Mouse (Mus musculus): ENCODE measurements at regions not wholly inside any gene's neighbourhood (a gene's known extent, or its start where the extent isn't known, plus 50 kb on each side); places are given as distances from the start of the nearest gene placed in this dataset.
"Not testable (repeated sequence)": the region's sequence is repeated elsewhere in the genome, so short reads cannot be mapped to it uniquely, and the experiment has no call there.

DNA sequence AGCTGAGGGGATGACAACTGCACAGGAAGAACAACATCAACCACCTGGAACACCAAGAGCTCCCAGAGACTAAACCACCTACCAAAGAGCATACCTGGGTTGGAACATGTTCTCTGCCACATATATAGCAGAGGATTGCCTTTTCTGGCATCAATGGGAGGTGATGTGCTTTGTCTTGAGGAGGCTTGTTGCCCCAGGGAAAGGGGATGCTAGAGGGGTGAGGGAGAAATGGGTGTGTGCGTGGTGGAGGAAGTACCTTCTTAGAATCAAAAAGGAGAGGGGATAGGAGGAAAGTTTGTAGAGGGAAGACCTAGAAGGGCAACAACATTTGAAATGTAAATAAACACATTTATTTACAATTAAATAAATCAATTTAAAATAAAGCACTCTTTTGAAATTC lies 358.5 kb upstream of the Pfkp start:
- no peak for DNase-seq

DNA sequence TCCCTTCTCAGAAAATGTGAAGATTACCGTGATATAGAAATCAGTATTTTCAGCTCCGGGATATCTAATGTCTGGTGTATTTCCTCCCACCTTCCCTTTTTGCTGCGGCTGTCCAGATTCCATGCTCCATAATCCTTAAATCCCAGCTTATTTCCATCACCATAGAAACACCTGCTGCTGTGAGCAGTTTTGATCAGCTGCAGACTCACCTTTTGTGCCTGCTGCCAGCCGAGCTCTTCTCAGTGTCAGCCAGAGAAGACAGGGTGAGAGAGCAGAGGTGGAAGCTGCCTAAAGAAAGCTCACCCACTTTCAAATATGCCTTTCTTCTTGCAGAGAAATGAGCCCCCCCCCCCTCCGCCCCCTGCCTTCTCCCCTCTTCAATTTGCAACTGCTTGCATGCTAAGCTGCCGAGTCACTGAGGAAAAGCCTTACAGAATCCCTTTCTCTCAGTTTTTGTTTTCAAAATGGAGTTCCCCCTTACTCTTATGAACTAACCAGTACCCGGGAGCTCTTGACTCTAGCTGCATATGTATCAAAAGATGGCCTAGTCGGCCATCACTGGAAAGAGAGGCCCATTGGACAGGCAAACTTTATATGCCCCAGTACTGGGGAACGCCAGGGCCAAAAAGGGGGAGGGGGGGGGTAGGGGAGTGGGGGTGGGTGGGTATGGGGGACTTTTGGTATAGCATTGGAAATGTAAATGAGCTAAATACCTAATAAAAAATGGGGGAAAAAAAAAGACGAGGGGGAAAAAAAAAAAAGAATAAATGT lies 350.1 kb upstream of the Pfkp start:
- not testable (repeated sequence) for DNase-seq

DNA sequence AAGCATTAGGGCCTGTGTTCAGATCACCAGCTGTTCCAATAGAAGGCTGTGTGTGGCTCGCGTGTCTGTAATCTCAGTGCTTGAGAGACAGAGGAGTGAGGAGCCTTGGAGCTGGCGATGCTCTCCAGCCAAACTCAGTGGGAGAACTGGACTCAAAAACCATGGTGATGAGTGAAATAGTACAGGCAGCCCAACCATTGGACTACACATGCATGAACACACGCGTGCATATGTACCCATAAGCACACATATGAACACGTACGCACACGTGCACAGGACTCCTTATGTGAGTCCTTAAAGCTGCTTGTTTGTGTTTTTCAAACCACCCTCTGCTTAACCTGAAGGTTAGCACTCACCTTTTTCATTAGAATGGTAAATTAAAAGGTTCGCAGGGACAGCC lies 349.5 kb upstream of the Pfkp start:
- DNase-seq = no peak

DNA sequence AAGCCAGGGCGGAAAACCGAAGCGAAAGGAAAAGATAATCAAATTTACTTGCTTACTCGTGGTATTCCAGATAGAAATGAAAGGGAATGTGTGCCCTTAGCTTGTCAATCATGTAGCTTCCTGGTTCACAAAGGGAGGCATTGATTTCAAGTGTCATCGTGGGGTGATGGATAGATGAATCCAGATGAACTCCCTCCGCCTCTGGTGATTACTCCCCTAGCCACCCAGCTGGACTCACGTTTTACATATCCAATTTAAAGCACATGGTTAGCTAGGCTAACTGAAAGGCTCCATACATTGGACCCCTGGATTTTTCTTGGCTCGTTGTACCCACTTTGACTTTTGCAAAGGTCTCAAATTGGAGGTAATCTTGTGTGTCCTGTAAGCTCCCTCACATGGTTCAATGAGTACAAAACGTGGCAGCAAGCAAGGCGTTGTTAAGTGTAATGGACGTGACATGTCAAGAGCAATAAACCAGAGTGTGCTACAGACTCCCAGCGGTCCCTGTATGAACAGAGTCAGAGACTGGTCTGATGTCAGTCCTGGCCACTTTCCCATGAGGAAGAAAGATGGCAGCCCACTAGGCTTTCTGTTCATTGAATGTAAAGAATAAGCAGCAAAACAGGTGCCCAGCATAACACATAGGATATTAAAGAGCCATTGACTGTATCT lies 343.9 kb upstream of the Pfkp start:
- DNase-seq = no peak

DNA sequence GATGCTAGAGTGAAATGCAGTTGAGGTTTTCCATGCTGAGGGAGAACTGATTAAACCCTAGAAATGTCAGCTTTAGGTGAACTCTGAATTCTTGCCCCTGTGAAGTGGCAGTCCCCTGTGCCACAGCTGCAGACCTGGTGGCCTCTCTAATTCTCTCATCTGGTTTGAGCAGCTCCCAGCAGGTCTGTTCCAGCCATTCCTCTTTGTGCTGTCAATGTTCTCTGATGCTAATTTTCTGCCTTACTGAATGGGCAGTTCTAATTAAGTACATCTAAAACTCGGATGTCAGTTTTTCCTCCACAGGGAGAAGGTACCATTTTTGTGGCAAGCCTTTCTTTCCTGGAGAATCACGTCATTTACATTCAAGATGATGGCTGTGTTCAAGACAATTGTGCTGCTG lies 343.1 kb upstream of the Pfkp start:
- no peak for DNase-seq

DNA sequence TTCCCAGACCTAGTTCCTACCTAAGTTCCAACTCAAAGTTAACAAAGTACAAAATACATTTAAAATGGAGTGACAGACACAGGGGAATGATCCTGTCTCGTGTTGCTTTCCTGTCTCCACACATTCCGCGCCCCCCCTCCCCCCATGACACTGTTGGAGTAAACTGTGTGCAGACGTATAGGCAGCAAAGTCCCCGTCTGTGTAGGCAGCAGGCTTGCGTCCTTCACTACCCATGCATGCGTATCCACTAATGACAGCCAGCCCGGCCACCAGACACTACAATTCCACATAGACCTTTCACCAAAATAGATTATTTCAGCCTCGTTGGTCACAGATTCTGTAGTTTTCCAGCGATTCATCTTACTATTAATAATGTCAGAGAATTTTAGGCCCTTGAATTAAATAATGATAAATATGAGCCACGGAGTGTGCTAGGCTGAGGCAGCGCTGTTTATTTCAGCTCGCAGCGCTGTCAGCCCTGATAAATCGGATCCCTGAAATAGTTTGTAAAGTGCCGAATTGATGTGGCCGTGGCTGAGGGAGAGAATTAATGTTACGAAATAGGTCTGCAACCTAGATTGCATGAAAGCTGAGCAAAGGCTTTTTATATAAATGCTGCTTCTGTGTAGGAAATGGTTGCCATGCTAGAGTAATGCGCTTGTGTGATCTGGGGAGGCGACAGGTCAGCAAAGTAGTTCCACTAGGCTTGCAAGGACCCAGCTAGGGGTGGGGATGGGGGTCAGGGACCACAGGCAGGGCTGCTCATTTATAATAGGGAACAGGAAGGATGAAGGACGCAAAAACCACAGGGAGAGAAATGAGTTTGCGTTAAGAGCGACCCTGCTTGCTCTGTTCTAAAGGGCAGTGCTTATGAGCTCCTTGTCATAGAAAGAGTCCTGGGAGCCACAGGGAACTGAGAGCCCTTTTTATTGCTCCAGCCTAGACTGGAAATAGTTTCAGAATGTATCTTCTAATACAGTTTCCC lies 336.7 kb upstream of the Pfkp start:
- peak; percentile 10 for DNase-seq

DNA sequence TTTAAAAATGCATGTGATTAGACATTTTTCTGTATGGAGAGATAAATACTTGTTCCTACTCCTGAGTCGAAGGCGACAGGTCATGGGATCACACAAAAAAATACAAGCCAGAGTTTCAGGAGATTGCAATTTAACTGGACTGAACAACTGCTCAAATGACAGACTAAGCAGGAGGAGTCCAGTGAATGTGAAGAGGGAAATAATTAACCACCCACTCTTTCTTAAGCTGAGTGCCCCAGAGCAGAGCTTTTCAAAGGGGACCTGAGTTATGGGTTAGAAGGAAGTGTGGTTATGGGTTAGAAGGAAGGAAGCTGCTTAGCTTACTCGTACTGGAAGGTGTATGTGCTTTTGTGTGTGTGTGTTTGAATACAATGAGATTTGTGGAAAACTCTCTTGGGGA lies 307.1 kb upstream of the Pfkp start:
- no peak for DNase-seq

DNA sequence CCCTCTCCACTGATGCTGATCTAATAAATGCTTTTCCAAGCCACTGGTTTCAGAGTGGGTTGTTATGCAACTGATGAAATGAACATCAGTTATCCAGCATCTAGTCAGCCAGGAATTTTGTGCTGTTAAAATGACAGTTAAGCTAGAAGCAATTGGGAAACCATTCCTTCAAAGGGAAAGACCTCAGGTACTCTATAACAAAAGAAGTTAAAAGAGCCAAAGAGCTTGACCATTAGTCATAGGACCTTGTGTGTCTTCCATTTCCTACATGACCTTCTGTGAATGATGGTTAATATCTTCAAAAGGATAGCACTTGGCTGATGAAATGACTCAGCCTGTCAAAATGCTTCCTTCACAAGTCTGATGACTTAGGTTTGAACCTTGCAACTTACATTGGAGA lies 275.6 kb upstream of the Pfkp start:
- DNase-seq = peak; percentile 10

DNA sequence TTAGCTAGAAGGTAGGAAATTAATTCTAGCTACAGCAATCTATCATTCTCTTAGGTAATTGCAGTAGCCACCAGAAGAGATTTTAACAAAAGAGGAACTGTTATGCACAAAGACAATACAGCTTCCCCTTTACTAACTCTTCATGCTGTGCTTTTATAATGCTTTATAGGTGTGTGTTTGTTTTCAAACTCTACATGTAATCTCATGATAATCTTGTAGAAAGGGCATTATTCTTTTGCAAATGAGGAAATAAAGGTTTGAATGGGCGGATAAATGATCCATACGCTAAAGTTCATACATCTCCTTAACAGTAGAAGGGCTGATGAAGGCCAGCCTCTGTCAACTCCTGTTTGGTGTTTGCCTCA lies 273.8 kb upstream of the Pfkp start:
- DNase-seq = no peak

DNA sequence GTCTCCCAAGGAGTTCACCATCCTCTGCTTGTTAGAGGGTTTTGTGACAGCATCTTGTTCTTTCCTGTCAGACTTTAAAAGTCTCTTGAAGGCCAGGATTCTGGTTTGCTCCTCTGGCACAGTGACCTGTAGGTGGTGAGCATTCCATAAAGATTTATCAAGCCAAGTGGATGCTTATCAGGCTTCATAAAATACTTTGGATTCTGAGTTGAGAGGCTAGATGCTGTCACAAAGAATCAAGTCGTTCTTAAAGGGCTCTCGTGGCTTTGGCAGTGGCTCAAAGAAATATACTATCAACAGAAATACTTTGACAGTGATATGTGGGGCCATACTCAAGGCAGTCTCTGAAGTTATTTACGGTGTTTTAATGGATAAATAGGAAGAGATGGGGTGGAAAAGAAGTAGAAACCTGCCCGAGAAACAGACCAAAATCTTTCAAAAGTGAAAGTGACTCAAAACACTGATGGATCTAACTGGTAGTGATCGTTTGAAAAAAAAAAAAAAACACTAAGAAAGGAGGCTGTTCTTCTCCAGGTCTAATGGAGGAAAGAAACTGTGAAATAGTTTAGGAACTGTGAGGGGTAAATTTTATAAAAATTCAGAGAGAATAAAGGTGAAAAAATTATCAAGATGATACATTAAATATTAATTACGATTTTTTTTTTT lies 273.2 kb upstream of the Pfkp start:
- peak; percentile 20 for DNase-seq

DNA sequence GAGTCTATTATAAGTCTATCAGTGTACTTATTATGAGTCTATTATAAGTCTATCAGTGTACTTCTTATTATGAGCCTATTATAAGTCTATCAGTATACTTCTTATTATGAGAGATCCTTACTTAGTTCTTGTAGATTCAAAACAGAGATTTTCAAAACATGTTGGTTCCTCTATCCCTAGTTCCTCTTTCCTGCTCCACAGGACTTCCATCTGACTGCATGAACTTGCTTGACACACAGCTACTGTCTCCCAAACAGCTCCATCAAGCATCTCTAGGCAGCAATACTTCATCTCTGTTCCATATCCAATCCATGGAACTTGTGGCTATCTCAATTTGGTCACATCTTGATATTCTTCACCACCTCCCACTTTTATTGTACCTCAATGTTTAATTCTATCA lies 257.4 kb upstream of the Pfkp start:
- no peak for DNase-seq

DNA sequence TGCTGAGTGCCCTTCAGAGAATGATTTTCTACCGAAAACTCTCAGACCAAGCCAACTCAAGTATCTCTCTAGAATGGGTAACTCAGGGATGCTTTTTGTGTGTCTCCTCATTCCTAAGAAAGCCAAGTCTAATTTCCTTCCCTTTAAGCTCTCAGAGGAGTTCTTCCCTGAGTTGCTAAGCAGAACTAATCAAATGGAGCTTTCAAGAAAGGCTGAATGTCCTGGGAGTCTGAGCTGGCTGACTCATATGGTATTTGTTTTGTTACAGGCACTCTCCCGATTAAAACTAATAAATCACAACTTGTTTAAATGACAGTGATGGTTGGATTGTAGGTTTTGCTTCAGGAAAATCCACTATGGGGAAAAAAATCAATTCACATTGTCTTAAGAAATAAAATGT lies 253.1 kb upstream of the Pfkp start:
- peak; percentile 41 for DNase-seq

DNA sequence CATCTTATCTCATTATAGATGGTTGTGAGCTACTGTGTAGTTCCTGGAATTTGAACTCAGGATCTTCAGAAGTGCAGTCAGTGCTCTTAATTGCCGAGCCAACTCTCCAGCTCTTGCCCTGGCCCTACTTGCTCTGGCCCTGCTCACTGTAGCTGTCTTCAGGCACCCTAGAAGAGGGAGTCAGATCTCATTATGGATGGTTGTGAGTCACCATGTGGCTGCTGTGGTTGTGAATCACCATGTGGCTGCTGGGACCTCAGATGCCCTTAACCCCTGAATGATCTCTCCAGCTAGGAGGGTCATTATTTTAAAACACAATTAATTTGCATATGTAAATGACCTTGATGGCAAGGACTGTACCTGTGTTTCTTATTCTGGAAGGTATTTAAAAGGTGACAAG lies 249.1 kb upstream of the Pfkp start:
- peak; percentile 78 for DNase-seq

DNA sequence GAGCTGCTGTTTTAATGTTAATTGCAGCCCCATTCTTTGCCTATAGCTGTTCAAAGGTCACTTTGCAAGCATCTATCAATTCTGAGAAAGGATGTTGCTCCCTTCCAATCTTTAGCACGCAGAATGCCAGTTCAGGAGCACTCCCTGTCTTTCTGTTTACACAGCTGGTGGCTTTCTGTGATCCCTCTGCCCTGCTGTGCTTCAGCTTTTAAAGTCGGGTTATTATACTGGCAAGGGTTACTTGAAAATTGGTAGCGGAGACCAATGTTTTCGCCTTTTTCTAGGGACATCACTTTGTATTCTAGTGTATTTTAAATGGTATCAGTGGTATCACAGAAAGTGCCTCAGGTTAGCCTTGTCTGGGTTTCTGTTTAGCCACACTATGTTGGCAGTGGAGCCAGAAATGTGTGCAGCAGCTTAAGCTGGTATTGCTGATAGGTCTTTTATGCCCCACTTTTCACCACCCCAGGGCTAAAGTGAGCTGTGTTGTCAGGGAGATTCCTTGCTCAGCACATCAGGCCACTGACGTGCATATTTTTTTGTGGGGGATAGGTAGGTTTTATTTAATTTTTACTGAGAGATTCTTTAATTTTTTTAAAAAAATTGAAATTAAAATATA lies 243.0 kb upstream of the Pfkp start:
- DNase-seq = no peak

DNA sequence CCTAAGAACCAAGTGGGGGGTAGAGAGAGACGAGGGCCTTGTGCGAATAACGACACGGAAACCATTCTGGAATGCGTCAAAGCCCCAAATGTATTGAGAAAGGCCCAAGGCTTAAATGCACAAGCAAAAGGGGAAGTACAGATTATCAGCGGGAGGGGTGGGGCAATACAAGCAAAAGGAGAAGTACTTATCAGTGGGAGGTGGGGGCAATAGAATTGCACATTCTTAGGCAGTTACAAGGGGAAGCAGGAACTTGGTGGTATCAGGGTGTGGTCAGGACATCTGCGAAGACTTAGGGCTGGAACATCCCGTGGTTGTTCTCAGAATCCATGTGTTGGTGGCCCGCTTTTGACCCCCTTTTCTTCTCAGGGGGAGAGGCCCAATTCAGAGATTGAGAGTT lies 240.9 kb upstream of the Pfkp start:
- DNase-seq = not testable (repeated sequence)

DNA sequence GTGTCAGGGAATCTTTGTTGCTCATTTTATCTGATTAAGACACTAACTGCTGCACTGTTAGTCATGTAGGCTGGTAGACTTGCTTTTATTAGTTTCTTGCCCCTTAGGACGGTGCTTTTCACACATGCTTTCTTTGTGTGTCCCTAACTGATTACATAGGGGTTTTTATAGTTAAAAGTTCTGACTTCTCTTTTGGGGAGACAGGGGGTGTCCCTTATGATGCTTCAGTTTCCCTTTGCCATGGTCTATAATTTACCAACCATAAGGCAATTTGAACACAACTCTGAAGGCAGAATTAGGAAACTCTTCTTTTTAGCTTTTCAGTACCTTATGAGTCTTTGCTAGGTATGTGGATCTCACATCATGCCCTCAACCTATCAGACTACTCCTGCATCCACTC lies 239.8 kb upstream of the Pfkp start:
- no peak for DNase-seq

DNA sequence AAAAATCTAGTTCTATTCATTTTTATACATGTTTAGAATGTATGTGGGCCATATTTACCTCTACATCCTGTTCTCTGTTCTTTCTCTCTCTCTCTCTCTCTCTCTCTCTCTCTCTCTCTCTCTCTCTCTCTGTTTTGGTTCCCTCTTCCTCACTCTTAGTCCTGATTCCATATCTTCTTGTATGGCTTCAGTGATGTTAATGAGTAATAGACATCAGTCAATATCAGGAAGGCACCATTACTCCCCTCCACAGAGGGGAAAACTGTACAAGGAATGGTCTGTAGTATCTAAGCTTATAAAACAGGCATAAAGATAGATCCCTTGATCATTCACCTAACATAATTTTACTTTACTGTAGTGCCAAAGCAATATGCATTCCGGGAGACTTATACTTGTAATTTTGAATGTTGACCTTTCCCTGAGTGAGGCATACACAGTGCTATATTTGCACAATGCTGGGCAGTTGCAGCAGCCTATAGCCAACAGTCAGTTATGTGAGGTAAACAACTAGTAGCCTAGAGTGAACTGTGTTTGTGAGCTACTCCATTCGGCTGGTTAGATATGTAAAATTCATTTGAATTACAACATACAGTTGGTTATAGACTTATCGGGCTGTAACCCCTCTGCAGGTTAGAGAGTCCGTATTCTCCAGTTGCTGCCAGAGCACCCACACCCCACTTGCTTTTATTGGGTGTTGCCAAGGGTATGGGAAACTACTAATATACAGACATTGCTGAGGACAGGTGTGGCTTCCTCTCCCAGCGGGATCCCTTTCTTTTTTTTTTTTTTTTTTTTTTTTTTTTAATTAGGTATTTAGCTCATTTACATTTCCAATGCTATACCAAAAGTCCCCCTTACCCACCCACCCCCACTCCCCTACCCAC lies 228.7 kb upstream of the Pfkp start:
- DNase-seq = no peak

DNA sequence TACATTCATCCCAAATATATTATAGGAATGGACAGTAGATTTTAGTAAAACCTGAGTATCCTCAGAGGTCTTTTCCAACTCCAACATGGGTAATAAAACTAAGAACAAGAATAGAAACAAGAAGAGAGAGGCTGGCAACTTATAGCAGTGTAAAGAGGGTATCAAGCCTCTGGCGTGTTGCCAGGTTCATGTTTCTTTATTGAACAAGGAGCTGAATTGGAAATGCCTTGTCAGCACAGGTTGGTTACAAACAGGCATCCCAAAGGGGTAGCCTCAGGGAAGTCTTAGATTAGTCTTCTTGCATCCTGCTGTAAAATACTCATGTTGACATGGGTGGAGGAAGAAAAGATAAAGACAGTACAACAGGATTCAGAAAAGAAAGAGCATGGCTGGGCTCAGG lies 213.6 kb upstream of the Pfkp start:
- DNase-seq = no peak

DNA sequence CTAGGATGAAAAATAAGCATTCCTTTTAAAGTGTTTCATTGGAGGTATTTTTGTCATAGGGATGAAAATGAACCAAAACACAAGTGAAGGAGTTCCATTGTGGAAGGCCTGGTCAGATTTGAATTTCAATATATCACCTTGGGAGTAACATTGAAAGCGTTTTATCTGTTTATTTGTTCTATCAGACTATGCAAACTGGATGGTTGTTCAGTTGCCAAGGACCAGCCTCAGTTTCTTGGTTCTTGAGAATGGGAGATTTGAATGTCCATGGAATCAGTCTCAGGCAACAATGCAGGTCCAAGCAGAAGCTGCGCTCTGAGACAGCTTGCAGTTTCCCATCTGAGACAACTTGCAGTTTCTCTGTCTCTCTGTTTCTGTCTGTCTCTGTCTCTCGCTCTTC lies 211.0 kb upstream of the Pfkp start:
- DNase-seq = no peak

DNA sequence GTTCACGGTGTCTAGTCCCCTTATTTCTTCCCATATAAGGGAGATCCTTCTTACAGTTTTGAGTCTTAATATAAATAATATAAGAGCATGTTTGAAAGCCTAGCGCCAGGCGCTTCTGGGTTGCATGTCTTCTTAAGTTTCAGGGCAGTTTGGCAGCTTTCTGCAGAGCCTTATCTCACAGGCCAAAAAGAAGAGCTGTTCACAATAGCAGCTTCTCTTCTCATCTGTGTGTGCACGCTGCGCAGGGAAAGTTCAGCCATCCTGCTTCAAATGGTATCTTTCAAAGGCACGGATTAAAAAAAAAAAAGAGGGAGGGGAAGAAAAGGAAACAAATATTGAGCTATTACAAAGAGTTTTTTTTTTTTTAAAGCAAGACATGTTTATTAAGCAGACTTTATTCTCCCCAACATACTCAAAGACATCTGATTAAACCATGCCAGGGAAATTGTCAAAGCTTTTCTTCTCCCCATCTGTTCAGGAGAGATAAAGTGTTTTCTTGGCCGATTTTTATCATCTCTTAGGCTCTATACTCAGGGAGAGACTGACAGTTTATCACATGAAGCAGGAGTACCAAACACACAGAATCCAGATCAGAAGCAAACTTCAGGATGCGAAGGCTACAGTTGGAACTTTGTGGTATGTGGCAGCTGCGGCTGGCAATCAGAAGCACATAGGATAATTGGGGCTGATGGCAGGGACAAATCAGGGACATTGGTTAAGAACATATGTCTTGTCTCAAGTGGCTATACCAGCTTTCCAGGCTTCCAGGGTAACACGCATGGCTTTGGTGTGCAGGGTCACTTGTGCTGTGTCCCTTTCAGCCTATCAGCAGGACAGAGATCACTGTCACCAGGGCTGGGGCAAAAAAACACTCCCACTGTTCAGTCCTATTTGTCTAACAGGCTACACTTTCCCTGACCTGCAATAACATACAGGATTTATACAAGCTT lies 206.9 kb upstream of the Pfkp start:
- DNase-seq = no peak
